Mouse (Mus musculus): ENCODE results near the gene Adam17. TPM values are rescaled to one million over a fixed set of nuclear protein-coding genes. Genes with fewer than 3 reads are reported as not detected.
A peak's percentile ranks its signal among the peaks of the same experiment; 100 is the strongest.

Adam17 gene
- total RNA-seq, 2 experiments from 2014 or later = 45.9 to 56.9 TPM

- DNase-seq = no peak
Observed at GRCm38 (mm10) chr12:21362686-21363085, 10.7 kb downstream of the Adam17 start.

GRCm38 (mm10) chr12:21353681-21354080 is 19.8 kb downstream of the Adam17 start:
- DNase-seq = no peak

GRCm38 (mm10) chr12:21350113-21350876 is 23.1 kb downstream of the Adam17 start:
- DNase-seq = no peak

DNA sequence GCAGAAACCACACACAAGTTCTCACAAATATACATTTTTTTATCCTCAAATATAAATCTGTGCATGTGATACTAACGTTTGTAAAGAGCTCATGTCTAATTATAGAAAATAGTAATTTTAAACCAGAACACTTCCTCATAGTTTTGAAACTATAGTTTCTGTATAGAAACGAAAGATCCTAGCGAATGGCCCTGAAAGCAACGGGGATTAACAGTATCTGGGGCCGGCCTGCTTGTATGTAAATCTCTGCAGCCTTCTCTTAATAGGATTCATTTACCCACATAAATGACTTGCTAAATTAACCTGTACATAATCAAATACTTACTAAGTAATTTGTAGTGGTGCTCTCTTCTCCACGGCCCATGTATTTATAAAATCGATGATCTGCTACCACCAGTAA is 26.5 kb downstream of the Adam17 start:
- no peak for DNase-seq

- no peak for DNase-seq
Observed at GRCm38 (mm10) chr12:21340674-21341073, 32.8 kb downstream of the Adam17 start.

- DNase-seq = no peak
Observed at GRCm38 (mm10) chr12:21337171-21337570, 36.3 kb downstream of the Adam17 start.

DNA sequence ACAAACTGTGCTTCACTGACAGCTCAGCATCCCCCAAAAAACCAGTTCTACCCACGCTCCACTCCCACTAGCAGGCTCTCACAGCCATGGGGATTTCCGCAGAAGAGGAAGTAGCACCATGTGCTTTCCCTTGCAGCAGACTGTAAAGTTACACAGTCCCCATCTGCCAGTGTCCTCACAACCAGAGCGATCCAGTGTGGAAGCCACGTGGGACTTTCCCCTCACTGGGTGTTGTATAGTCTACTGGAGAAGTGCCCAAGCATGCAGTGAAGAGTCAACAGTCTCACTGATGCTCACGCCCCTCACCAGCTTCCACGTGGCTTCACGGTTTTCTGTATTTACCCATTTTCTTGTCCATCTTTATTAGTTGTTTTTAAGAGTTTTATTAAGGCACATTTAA is 37.6 kb downstream of the Adam17 start:
- no peak for DNase-seq

DNA sequence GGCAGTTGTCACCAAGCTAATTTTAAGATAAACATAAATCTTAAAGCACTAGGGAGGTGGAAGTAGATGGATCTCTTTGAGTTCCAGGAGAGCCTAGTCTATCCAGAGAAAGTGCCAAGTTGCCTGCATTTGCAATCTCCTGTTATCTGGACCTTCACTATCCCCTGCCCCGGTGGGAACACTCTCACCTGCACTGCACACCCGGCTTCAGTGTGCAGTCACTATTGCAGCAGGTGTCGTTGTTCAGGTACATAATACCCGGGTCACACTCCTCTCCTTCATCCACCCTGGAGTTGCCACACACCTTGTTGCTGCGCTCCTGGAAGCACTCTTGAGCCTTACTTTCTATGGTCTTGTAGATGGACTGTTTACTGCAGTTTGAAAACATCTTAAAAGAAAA is 39.7 kb downstream of the Adam17 start:
- DNase-seq = no peak

DNA sequence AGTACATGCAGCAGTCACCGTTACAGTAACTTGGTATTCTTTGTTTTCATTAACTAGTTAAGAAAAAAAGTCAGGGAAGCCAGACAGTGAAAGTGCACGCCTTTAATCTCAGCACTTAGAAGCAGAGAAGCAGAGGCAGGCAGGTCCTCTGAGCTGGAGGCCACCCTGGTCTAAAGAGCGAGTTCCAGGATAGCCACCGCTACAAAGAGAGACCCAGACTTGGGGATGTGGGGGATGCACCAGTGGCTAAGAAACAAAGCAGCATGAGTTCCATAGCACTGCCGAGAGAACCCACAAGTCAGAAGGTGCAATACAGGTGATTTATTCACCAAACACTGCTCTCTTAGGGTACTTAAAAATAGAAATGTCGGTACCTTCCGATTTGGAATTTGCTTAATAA is 40.4 kb downstream of the Adam17 start:
- DNase-seq = no peak

GRCm38 (mm10) chr12:21331711-21332110 is 41.7 kb downstream of the Adam17 start:
- DNase-seq = no peak

DNA sequence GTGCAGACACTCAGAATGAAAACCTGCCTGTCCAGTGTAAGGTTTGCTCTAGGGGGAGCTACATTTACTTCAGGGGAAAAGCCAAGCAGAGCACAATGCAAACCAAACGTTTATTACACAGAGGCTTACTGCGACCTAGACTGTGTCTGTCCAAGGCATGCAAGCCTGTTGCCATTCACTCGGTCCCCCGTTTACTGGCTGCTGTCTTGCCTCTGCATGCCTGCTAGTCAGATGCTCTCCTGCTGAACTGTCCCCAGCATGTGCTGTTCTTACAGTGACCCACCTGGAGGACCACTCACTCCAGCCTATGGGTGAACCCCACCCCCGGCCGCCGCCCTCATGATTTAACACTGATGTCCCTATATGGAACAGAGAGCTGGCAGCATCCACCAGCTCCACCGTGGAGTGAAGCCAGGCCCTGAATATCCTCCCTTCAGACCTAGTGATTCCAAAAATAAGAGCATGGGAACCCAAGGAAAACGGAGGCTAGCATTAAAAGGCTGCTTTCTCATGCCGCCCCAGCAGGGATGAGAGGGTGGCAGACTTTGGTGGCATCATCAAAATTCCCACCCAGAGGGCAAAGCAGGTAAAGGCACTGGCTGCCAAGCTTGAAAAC is 42.4 kb downstream of the Adam17 start:
- no peak for DNase-seq

DNA sequence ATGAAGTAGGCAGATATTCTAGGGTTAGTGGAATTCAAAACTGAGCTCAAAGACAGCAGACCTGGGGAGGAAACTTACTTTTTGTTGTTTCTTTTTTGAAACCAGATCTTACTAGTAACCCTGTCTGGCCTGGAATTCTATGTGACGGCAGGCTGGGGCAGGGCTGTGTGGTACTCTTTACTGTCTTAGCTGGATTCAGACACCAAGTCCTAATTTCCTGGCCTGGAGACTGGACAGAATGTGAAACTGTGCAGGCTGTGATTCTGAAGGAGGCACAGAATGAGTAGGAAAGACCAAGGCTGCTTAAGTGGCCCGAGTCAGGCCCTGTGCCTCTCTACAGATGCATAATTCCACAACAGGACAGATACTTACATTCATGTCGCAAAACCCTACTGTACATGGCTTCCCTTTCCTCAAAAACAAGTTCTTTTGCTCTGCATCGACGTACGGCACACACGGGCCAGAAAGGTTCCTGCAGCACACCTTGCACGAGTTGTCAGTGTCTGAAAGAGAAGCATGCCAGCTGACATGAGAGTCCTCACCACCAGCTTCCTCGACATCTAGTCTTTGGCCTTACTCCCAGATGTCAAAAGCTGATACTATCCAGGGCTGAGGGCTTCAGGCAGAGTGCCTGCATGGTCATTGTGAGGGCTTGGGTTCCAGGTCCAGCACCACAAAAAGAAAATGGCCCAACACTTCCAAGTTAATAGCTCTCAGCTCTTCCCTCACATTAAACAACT is 43.6 kb downstream of the Adam17 start:
- DNase-seq = no peak

DNA sequence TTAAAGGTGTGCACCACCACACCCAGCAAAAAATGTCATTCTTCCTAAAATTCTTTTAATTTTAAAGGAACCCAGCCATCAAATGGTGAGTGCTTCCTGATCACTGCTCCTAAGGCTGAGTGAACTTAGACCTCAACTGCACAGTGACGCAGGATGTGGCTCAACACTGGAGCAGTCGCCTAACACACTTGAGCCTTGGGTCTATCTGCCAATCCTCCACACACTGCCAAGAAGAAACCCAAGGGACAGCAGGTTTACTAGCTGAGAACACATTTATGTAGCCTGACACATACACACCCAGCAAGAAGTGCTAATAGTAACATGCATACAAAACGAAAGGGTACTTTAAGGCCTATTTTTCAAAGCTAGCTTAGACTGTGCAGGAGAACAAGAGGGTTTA is 47.1 kb downstream of the Adam17 start:
- peak in 1 of 2 experiments; percentile 36 for DNase-seq

- no peak for DNase-seq
Observed at GRCm38 (mm10) chr12:21325266-21325665, 48.2 kb downstream of the Adam17 start.

GRCm38 (mm10) chr12:21324101-21324500 is 49.3 kb downstream of the Adam17 start:
- no peak for DNase-seq

DNA sequence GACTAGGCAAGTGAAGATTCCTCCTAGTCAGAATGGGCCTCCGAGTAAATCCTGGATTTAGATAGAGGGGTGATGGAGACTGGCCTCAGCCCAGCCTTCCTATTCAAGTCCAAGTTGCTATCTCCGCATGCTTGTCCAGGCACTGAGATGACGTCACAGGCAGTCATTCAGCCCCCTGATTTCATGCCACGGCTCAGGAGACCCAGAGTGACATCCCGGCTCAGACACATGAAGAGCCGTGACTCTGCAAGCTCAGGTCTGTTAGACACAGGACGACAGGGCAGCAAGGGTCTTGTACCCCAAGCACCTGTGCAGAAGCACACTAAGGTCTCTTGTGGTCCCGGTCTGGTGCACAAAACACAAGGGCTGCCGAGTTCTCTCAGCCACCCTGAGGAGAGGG is 50.6 kb downstream of the Adam17 start:
- no peak for DNase-seq

- no peak for DNase-seq
Observed at GRCm38 (mm10) chr12:21322296-21322695, 51.1 kb downstream of the Adam17 start.

- DNase-seq = no peak
Observed at GRCm38 (mm10) chr12:21321170-21321569, 52.3 kb downstream of the Adam17 start.

DNA sequence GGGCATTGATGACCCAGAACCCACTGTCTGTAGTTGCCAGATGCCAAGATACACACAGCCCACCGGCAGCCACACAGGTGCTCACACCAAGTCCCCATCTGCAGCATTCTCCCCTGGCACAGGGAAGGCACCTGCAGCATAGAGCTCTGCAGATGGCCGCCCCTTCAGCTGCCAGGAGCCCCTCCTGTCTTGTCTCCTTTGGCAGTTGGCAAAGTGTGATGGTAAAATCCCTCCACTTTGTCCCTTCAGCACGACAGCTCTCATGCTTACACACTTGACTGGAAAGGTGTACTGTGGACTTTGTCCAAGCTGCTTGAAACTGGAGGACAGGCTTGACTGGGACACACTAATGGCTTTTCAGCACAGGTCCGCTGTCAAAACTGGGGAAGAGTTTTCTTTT is 53.1 kb downstream of the Adam17 start:
- no peak for DNase-seq

DNA sequence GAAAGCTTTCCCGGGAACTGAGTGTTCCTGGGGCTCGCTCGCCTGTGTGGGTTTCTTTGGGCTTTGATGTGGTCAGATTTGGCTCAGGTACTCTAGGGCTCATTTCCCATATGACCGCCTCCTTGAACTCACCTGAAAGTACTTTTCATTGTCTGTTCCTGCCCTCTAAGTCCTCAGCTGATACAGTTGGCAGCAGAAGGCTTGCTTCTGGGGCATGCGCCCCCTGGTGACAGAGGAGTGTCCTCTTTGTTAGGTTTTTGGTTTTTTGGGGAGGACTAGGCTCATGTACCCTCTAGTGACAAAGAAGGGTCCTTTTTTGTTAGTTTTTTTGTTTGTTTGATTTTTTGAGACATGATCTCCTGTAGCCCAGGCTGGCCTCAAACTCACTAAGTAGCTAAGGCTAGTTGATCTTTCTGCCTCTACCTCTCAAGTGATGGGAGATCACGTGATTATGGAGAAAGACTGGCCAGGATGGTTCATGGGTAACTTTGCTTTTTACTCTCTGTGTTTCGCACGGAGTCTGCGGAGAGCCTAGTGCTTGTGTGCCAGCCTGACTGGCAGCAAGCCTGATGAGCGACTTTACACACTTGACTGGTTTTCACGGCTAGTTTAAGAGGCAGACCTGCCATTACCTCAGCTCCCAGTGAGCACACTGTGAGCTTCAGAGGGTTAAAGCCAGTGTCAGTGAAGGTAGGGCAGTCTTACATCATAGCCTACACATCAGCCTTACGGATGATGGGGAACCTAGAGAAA is 55.1 kb downstream of the Adam17 start:
- peak; percentile 76 to 83 for DNase-seq

GRCm38 (mm10) chr12:21316869-21317265 is 56.6 kb downstream of the Adam17 start:
- DNase-seq = peak; percentile 64 to 72
